Comparison of ENCODE assay signal across 17 mouse cellular contexts in the genomic region with DNA sequence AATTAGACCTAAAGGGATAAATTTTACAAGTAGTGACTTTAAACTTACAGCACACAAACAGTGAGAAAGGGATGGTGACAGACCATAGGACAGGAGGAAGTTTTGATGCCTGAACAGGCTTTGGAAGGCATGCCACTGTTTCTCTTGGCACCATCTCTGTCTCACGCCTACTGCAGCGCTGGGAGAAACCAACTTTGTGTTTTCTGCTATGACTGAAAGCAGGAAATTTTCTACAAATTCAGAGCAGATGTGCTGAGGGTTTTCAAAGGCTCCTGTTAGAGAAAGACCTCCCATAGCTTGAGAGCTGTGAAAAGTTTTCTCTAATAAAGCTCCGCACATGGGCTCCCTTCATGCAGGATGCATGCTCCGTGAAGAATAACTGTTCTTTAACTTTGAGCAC. TPM values are rescaled to one million over a fixed set of nuclear protein-coding genes. Genes with fewer than 3 reads are reported as not detected.
DNase-seq lines count a peak whose midpoint lies in the region; ATAC-seq lines count a peak whose summit lies in the region.
"Had no signal": no experiment of that assay in that cellular context is flagged by ENCODE, and none has a peak within 500 bp of the region (broad histone marks: within the 10 kb centered on the region; RNA-seq: fewer than 3 reads in every experiment).

No protein-coding gene starts in this region.

- no peaks in the 10 kb centered on the region for H3K9me3 ChIP-seq in heart, embryonic 11.5 days (replicated peaks; ENCODE audit: control insufficient read depth, low read length)
- H3K9me3 ChIP-seq: embryonic facial prominence, embryonic 13.5 days; forebrain, embryonic 12.5 days; heart, embryonic 15.5 days; hindbrain, embryonic 10.5 days; midbrain, embryonic 13.5 days had no signal

- H3K27me3 ChIP-seq in heart, embryonic 11.5 days (ENCODE audit: control insufficient read depth, insufficient read depth, low read length): no peaks in the 10 kb centered on the region
- H3K27me3 ChIP-seq: embryonic facial prominence, embryonic 13.5 days; forebrain, embryonic 12.5 days; heart, embryonic 15.5 days; midbrain, embryonic 13.5 days had no signal

- H3K4me1 ChIP-seq in heart, embryonic 11.5 days (ENCODE audit: control insufficient read depth, insufficient read depth, low read length): no peaks in the 10 kb centered on the region
- H3K4me1 ChIP-seq: forebrain, embryonic 12.5 days; heart, embryonic 15.5 days; hindbrain, embryonic 10.5 days; midbrain, embryonic 13.5 days had no signal

- 62% methylated on average over 4 of the region's 4 CpGs for whole genome bisulfite sequencing in heart, embryonic 11.5 days (ENCODE audit: insufficient replicate concordance)

- no peak overlapping the region for H3K9ac ChIP-seq in heart, embryonic 11.5 days (ENCODE audit: low read depth, low read length)
- H3K9ac ChIP-seq: embryonic facial prominence, embryonic 13.5 days; forebrain, embryonic 12.5 days; heart, embryonic 15.5 days; liver, embryonic 14.5 days; midbrain, embryonic 13.5 days had no signal

- no peaks in the 10 kb centered on the region for H3K36me3 ChIP-seq in heart, embryonic 11.5 days (ENCODE audit: control insufficient read depth, insufficient read depth, low read length)
- H3K36me3 ChIP-seq: embryonic facial prominence, embryonic 13.5 days; forebrain, embryonic 12.5 days; heart, embryonic 15.5 days; hindbrain, embryonic 10.5 days; midbrain, embryonic 13.5 days had no signal

- H3K4me2 ChIP-seq in heart, embryonic 11.5 days: no peak overlapping the region
- H3K4me2 ChIP-seq: embryonic facial prominence, embryonic 13.5 days; forebrain, embryonic 12.5 days; heart, embryonic 15.5 days; midbrain, embryonic 13.5 days had no signal

- peak; percentile 8 for DNase-seq in layer of hippocampus, adult 11-12 months (ENCODE audit: low spot score)
- no peak for DNase-seq in layer of hippocampus, adult 9-10 months (ENCODE audit: low spot score)
- peak; percentile 40 to 43 for DNase-seq in right cerebral cortex, adult 2 months (ENCODE audit: low spot score in 2 of 2)
- DNase-seq in right cerebral cortex, postnatal 14 days: no peak
- DNase-seq in hindlimb bud, embryonic 11.5 days (ENCODE audit: extremely low spot score, low read depth, low spot score): peak; percentile 26
- no peak for DNase-seq in spleen, adult 18-20 months
- DNase-seq: cerebellum, postnatal 10 days; heart, adult 11 months; kidney, adult 9 months; kidney, postnatal 36 days had no signal

- ATAC-seq in heart, embryonic 11.5 days (replicated peaks; ENCODE audit: insufficient number of reproducible peaks, low FRiP score, low TSS enrichment): no peak
- ATAC-seq: midbrain, embryonic 13.5 days had no signal

- no peak overlapping the region for H3K4me3 ChIP-seq in heart, embryonic 11.5 days (ENCODE audit: low read depth, low read length)
- H3K4me3 ChIP-seq: embryonic facial prominence, embryonic 13.5 days; forebrain, embryonic 12.5 days; heart, embryonic 15.5 days; hindbrain, embryonic 10.5 days; midbrain, embryonic 13.5 days had no signal

- no peak overlapping the region for H3K27ac ChIP-seq in heart, embryonic 11.5 days (ENCODE audit: low read depth, low read length)
- H3K27ac ChIP-seq: embryonic facial prominence, embryonic 13.5 days; forebrain, embryonic 12.5 days; heart, embryonic 15.5 days; hindbrain, embryonic 10.5 days; liver, embryonic 14.5 days; midbrain, embryonic 13.5 days had no signal

RNA-seq across cellular contexts. Expression of a gene that starts 40.6 kb away (rescaled TPM):
- polyA plus RNA-seq in heart, embryonic 11.5 days (2014; fragmentation: Nextera tagmentation; extraction: Ambion mirVana): not detected in 2 replicates
- polyA plus RNA-seq: forebrain, embryonic 12.5 days; hindbrain, embryonic 10.5 days had no signal

Comparison
In these comparisons a context has a peak if more than half of its experiments do, and no peak if none do; other contexts are left out.
1. DNase-seq: peak in layer of hippocampus, adult 11-12 months (single experiment), right cerebral cortex, adult 2 months (2 of 2) and hindlimb bud, embryonic 11.5 days (single experiment); none in layer of hippocampus, adult 9-10 months (single experiment), right cerebral cortex, postnatal 14 days (single experiment) and spleen, adult 18-20 months (0 of 2).